Mouse (Mus musculus): ENCODE results near the gene Pcnx.

The Pcnx gene

GRCm38 (mm10) chr12:81859351-81860307 lies at the start of gene Pcnx:
Gene Pcnx, plus strand, starts transcription at chr12:81860023.
- peak; percentile 87 to 91 for DNase-seq

- DNase-seq = no peak
Observed at GRCm38 (mm10) chr12:81810417-81810816, 49.4 kb upstream of the Pcnx start.

GRCm38 (mm10) chr12:81814742-81815141 lies 45.1 kb upstream of the Pcnx start:
- no peak for DNase-seq

DNA sequence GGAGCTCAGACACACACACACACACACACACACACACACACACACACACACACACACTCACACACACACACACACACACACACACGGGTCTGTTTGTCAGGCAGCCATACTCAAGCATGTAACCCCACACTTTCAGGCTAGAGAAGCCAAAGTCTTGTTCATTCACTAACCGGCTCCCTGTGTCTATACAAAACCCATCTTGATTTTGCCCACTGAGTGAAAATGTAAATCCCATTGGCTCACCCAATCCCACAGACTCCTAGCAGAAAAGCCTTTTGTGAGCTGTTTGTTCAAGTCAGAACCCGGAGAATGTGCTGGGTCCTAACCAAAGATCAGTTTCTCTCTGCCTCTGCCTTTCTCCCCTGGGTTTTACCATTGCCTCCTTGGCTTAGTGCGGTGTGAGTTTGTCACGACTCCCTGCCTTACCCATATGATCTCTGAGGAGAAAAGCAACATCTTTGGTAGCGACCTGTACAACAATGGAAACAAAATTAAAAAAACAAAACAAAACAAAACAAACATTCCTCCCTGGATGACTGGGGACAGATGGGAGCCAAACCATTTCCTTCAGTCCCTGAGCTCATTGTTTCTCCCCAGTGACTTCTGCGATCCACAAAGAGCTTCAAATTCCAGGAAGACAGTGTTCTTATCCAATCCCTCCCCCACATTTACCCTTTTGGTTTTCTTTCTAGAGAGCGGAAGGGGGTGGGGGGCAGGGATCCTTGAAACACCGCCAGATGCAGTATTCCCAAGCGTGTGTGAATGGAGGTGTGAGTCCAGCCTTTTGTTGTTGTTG lies 43.3 kb upstream of the Pcnx start:
- no peak for DNase-seq

- no peak for DNase-seq
Observed at GRCm38 (mm10) chr12:81817126-81817505, 42.7 kb upstream of the Pcnx start.

- DNase-seq = no peak
Observed at GRCm38 (mm10) chr12:81820700-81821099, 39.1 kb upstream of the Pcnx start.

DNA sequence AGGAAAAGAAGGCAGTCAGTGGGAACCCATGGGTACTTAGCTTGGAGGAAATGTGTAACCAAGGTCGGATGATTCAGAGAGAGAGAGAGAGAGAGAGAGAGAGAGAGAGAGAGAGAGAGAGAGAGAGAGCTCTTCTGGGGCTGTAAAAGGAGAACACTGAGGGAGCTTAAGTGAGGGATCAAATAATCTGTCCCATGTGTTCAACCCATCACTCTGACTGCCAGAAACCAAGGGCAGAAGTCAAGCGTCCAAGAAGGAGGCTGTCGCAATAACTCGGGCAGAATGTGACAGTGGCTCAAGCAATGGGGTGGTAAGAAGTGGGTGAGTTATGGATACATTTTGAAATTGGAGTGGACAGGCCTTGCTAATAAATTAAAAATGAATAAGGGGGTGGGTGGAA lies 37.6 kb upstream of the Pcnx start:
- no peak for DNase-seq

GRCm38 (mm10) chr12:81822778-81823480 lies 36.9 kb upstream of the Pcnx start:
- no peak for DNase-seq

- no peak for DNase-seq
Observed at GRCm38 (mm10) chr12:81828355-81828754, 31.5 kb upstream of the Pcnx start.

GRCm38 (mm10) chr12:81832039-81832738 lies 27.6 kb upstream of the Pcnx start:
- DNase-seq = no peak

DNA sequence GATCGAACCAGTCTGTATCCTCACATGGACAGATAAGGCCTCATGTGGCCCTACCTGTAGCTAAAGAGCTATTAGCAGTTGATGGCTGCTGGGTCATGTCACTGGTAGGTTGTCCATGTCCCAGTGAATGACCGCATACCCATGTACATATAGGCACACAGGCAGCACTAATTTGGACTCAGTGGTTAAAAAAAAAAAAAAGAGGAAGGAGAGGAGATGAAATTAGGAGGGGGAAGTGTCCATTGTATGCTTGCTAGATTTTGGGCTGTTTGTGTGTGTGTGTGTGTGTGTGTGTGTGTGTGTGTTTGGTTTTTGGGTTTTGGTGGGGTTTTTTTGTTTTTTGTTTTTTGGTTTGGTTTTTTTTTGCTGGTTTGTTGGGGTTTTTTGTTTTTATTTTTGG lies 26.7 kb upstream of the Pcnx start:
- no peak for DNase-seq

- DNase-seq = peak in 1 of 2 experiments; percentile 23
Observed at GRCm38 (mm10) chr12:81836162-81836561, 23.7 kb upstream of the Pcnx start.

GRCm38 (mm10) chr12:81837463-81837862 lies 22.4 kb upstream of the Pcnx start:
- no peak for DNase-seq

DNA sequence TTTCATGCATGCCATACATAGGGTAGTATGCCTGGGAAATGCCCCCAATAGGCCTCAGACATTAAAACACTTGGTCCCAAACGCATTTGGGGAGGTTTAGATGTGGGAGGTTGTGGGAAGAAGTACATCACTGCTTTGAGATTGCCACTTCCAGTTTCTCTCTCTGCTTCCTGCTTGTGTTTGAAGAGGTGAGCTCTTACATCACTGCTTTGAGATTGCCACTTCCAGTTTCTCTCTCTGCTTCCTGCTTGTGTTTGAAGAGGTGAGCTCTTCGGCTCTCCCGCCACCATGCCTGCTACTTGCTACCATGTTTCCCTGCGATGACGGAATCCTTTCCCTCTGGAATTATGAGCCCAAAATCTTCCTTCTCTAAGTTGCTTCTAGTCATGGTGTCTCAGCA lies 20.2 kb upstream of the Pcnx start:
- DNase-seq = no peak

GRCm38 (mm10) chr12:81841046-81841445 lies 18.8 kb upstream of the Pcnx start:
- no peak for DNase-seq

DNA sequence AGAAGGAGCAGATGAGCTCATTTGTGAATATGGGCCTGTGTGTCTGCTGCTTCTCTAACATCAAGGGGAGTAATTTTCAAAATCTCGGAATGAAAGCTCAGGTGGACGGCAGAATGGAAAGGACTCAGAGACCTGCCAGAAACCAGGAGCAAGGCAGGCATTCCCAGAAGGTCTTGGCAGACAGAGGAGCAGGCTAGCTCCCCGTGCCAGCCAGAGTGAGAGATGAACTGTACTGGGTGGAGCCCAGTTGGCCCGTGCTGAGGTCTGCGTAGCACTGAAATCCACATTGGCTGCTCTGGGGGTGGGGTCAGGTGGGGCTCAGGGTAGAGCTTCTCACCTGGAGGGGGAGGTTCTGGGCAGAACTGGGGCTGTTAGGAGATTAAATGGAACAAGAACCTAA lies 16.3 kb upstream of the Pcnx start:
- no peak for DNase-seq

DNA sequence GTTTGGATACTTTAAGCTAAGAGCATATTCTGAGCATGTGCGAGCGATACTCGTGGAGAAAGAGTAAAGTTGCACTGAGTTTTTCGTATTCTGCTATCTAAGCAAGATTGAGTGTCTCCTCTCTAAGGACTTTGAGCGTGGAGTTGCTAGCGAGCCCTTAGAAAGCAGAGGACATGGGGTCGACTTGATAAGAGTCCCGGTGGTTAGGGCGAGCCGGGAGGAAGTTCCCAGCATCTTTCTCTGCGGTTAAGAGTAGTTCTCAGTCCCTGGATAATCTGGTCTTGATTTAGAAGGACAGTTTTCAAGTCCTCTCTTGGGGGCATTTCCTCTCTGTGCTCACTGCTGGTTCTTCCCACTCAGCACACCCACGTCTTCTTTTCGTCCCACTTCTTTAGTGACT lies 15.3 kb upstream of the Pcnx start:
- no peak for DNase-seq

DNA sequence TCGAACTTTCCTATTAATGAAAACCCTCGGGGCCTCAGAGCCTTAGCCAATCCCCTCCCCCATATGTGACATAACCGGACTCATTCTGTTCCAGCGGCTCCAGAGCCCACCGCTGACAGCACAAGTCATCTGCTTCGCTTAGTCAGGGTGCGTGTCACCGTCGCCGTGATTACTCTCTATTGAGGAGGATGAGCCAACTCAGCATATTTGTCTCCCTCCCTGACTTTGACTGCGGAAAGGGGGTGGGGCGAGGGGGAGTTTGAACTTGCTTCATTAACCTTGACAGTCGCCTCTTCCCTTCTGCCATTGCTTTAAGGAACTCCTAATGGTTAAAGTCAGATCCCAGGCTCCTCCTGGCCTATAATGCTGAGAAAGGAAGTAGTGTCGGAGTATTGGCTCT lies 14.8 kb upstream of the Pcnx start:
- no peak for DNase-seq

GRCm38 (mm10) chr12:81849629-81850028 lies 10.2 kb upstream of the Pcnx start:
- no peak for DNase-seq

GRCm38 (mm10) chr12:81852551-81852950 lies 7.3 kb upstream of the Pcnx start:
- DNase-seq = no peak

- no peak for DNase-seq
Observed at GRCm38 (mm10) chr12:81852977-81853376, 6.8 kb upstream of the Pcnx start.

- no peak for DNase-seq
Observed at GRCm38 (mm10) chr12:81853543-81853942, 6.3 kb upstream of the Pcnx start.

DNA sequence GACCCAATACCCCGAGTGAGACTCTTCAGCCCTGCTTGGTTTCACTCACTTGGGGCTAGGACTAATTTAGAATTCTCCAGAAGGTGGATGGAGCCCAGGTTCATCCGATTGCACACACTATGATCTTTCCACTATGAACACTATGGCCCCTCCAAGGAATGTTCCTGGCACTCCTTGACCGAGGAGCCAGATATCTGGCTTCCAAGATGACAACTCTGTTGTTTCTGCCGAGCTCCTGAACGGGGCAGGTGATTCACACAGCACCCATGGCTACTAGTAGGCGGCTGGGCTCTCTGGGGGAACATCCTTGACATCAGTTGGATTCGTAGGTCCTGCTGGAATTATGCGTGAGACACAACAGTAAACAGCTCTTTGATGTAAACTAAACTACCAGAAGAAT lies 4.8 kb upstream of the Pcnx start:
- no peak for DNase-seq
